Mouse (Mus musculus): Measurements from ENCODE around the gene Rhbdd1.

Gene Rhbdd1

GRCm38 (mm10) chr1:82474461-82474961 lies 158.3 kb downstream of the Rhbdd1 start:
- no peak for ATAC-seq (ENCODE audit: insufficient number of reproducible peaks, low FRiP score, low TSS enrichment)

- ATAC-seq (ENCODE audit: insufficient number of reproducible peaks, low FRiP score, low TSS enrichment) = no peak
Measured at GRCm38 (mm10) chr1:82475254-82475653, 159.0 kb downstream of the Rhbdd1 start.

- ATAC-seq (ENCODE audit: insufficient number of reproducible peaks, low FRiP score, low TSS enrichment) = no peak
Measured at GRCm38 (mm10) chr1:82475821-82476220, 159.6 kb downstream of the Rhbdd1 start.

- no peak for ATAC-seq (ENCODE audit: insufficient number of reproducible peaks, low FRiP score, low TSS enrichment)
Measured at GRCm38 (mm10) chr1:82476256-82476655, 160.0 kb downstream of the Rhbdd1 start.

GRCm38 (mm10) chr1:82476746-82477145 lies 160.5 kb downstream of the Rhbdd1 start:
- no peak for ATAC-seq (ENCODE audit: insufficient number of reproducible peaks, low FRiP score, low TSS enrichment)

GRCm38 (mm10) chr1:82479696-82480487 lies 163.6 kb downstream of the Rhbdd1 start:
- no peak for ATAC-seq (ENCODE audit: insufficient number of reproducible peaks, low FRiP score, low TSS enrichment)

- no peak for ATAC-seq (ENCODE audit: insufficient number of reproducible peaks, low FRiP score, low TSS enrichment)
Measured at GRCm38 (mm10) chr1:82482371-82482770, 166.1 kb downstream of the Rhbdd1 start.

- no peak for ATAC-seq (ENCODE audit: insufficient number of reproducible peaks, low FRiP score, low TSS enrichment)
Measured at GRCm38 (mm10) chr1:82486371-82486770, 170.1 kb downstream of the Rhbdd1 start.

GRCm38 (mm10) chr1:82491954-82492353 lies 175.7 kb downstream of the Rhbdd1 start:
- no peak for ATAC-seq (ENCODE audit: insufficient number of reproducible peaks, low FRiP score, low TSS enrichment)
